Mouse (Mus musculus): ENCODE measurements around the gene Gucy2g.

DNA sequence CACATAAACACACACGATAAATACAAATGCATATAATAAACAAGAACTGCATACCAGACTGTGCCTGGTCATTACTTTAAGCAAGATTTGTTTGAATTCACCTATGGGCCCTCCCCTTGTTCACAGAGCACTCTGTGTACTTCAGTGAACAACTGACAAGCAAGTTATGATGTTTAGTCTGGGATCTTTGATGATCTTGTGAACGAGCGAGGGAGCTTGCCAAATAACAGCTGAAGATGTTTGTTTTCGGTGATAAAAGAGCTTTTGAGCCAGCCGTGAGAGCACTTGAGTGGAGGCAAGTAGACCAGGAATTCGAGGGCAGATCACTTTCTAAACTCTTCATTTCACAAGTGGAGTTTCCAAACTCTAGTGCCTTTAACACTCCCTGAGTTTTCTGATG is 72.7 kb downstream of the Gucy2g start:
- no peak for TF ChIP-seq JUND (conservative IDR thresholded peaks at IDR 0.05; ENCODE audit: low read depth, low read length)
- no peak for TF ChIP-seq MAFK (IDR thresholded peaks at IDR 0.05; ENCODE audit: insufficient replicate concordance, low read length)
- TF ChIP-seq ZMIZ1 (IDR thresholded peaks at IDR 0.05; ENCODE audit: low read depth, low read length), result no peak
- no peak for TF ChIP-seq CTCF (conservative IDR thresholded peaks at IDR 0.05 in 1 of 2, IDR thresholded peaks at IDR 0.05 in 1 of 2; ENCODE audit: low read depth in 2 of 2, low read length in 2 of 2)
- TF ChIP-seq MAX (IDR thresholded peaks at IDR 0.05; ENCODE audit: low read length), result no peak
- no peak for TF ChIP-seq MYC (IDR thresholded peaks at IDR 0.05; ENCODE audit: low read depth, low read length)
- no peak for TF ChIP-seq ELF1 (IDR thresholded peaks at IDR 0.05; ENCODE audit: low read depth, low read length)
- TF ChIP-seq EP300 (IDR thresholded peaks at IDR 0.05; ENCODE audit: low read length), result no peak
- no peak for TF ChIP-seq ZC3H11A (IDR thresholded peaks at IDR 0.05; ENCODE audit: low read depth, low read length)
- no peak for TF ChIP-seq POLR2A (IDR thresholded peaks at IDR 0.05; ENCODE audit: low read depth, low read length)
- no peak for TF ChIP-seq NRF1 (IDR thresholded peaks at IDR 0.05; ENCODE audit: low read depth, low read length)
- no peak for TF ChIP-seq ETS1 (conservative IDR thresholded peaks at IDR 0.05; ENCODE audit: low read depth, low read length)

Measured in CH12.LX (cell line).